Mouse (Mus musculus): Measurements from ENCODE around the gene Pcca. TPM values are rescaled to one million over a fixed set of nuclear protein-coding genes. Genes with fewer than 3 reads are reported as not detected.
A peak's percentile ranks its signal among the peaks of the same experiment; 100 is the strongest.

The Pcca gene
- polyA plus RNA-seq, 1 experiment from 2014 or later: 27.0 TPM

DNA sequence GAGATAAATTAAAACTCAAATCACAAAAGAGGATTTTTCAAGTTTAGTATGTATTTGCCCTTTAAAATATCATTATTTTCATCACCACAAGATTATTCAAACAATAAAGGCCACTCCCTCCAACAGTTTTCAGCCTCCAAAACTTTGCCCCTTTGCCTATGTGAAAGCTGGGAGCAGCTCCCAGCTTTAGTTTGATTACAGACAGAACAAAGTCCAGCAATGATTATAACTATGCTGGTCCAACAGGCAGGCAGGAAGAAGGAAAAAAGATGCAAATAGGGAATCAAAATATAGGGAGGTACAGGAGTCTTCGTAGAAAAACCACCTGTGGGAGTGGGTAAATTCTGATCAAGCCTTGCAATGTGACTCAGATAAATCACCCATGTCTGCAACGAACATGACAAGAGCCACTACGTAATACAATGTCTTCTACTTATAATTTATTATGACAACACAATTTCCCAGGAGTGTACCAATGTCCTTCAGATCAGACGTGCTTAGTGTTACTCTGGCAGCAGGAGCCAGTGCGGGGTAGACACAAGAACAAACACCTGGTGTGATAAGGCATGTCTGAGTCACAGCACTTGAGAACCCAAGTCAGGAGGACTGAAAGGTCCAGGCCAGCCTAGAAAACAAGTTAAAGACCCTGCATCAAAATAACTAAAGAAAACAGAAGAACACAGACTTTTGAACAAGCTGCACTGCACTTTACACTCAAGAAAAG, 375.4 kb downstream of the Pcca start:
- Histone ChIP-seq H3K36me3 (replicated peaks) (0 out of 2 replicates have a peak, but pooled peaks cover 2% of the 10 kb centered on the region), H3K4me3 (no peak overlapping the region), H3K27ac (no peak overlapping the region), H3K4me1 (peaks cover 8% of the 10 kb centered on the region), H3K27me3 (replicated peaks) (peaks cover 15% of the 10 kb centered on the region; the same call in 1 of the 2 replicates), H3K9me3 (0 out of 2 replicates have a peak, but pooled peaks cover 5% of the 10 kb centered on the region), H3K9ac (no peak overlapping the region), H3K4me2 (no peak overlapping the region)
- 90% methylated on average over 5 of the region's 5 CpGs for WGBS
- no peak for ATAC-seq (replicated peaks)

DNA sequence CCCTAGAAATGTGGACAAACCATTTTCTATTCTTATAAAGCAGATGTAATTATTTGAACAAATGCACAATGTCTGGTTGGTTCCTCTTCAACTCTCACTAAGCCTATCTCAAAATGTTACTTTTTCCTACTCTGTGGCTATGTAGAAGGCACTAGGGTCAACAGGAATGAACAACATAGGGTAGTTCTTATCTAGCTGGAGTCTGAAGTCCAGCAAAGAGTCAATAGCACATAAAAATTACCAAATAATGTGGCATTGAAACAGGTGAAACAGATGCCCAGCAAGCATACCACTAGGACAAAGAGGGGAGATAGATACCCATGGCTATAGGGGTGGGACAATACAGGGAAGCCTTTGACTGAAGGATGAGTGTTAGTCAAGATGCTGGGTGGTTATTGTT, 377.1 kb downstream of the Pcca start:
- Histone ChIP-seq H3K36me3 (replicated peaks) (no peaks in the 10 kb centered on the region), H3K4me1 (peaks cover 8% of the 10 kb centered on the region), H3K9ac (no peak overlapping the region), H3K27ac (no peak overlapping the region), H3K4me2 (no peak overlapping the region), H3K9me3 (0 out of 2 replicates have a peak, but pooled peaks cover 5% of the 10 kb centered on the region), H3K4me3 (no peak overlapping the region), H3K27me3 (replicated peaks) (peaks cover 15% of the 10 kb centered on the region; the same call in 1 of the 2 replicates)
- ATAC-seq (replicated peaks): no peak

DNA sequence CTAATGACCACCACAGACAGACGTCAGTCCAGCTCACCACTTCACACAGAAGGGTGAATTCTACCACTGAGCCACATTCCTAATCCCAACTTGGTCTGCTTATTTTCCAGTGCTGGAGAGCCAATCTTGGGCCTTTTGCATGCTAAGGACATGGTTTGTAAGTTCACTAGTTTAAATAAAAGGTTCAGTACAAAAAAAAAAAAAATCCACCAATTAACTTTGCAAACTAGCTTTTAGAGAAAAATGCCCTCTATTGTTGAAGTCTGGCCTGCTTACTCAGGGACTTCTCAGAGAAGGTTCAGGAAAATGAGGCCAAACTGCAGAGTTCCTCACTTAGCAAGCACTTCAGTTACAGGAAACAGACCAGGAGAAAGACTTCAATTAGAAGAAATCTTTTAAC, 378.0 kb downstream of the Pcca start:
- Histone ChIP-seq H3K9ac (no peak overlapping the region), H3K4me3 (no peak overlapping the region), H3K27ac (no peak overlapping the region), H3K9me3 (0 out of 2 replicates have a peak, but pooled peaks cover 3% of the 10 kb centered on the region), H3K36me3 (replicated peaks) (no peaks in the 10 kb centered on the region), H3K27me3 (replicated peaks) (peaks cover 15% of the 10 kb centered on the region; the same call in 1 of the 2 replicates), H3K4me1 (peaks cover 8% of the 10 kb centered on the region), H3K4me2 (peak overlapping the region; percentile 99)
- 64% methylated on average over 1 of the region's 1 CpGs for WGBS
- ATAC-seq (replicated peaks): no peak

DNA sequence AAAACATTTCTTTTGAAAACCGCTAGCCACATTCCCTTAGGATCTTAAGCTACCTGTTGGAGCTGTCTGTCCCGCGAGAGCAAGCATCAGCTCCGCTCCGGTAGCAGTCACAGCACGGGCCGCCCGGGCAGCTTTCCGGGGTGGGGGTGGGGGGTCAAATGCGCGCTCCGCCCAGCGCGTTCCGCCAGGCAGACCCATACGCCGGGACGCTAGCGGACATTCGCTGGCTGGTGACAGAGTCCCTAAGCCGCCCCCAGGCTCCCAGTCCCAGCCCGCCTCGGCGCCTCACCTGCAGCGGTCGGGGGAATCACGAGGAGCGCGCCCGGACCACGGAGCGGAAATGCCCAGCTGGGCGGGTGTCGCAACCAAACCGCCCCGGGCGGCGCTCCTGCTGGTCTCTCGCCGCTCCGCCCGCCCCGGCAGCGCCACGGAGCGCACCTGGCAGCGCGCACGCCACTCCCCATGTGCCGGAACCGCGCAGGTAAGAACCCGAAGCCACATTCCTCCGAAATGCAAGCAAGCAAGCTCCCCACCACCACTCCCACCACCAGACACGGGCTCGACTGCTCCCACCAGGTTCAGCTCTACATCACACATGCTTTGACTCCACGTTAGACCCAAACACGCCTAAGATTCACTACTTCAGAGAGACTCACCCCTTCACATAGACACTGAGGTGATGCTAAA, 378.8 kb downstream of the Pcca start:
- peak overlapping the region; percentile 62 for H3K4me3 ChIP-seq
- H3K36me3 ChIP-seq (replicated peaks): 0 out of 2 replicates have a peak, but pooled peaks cover 3% of the 10 kb centered on the region
- H3K27me3 ChIP-seq (replicated peaks): peaks cover 15% of the 10 kb centered on the region; the same call in 1 of the 2 replicates
- WGBS: under 1% methylated on average over 58 of the region's 58 CpGs
- H3K9ac ChIP-seq: peak overlapping the region; percentile 61
- peaks cover 8% of the 10 kb centered on the region for H3K4me1 ChIP-seq
- peak overlapping the region; percentile 99 for H3K4me2 ChIP-seq
- no peaks in the 10 kb centered on the region for H3K9me3 ChIP-seq
- no peak overlapping the region for H3K27ac ChIP-seq
- ATAC-seq (replicated peaks): peak; percentile 87

DNA sequence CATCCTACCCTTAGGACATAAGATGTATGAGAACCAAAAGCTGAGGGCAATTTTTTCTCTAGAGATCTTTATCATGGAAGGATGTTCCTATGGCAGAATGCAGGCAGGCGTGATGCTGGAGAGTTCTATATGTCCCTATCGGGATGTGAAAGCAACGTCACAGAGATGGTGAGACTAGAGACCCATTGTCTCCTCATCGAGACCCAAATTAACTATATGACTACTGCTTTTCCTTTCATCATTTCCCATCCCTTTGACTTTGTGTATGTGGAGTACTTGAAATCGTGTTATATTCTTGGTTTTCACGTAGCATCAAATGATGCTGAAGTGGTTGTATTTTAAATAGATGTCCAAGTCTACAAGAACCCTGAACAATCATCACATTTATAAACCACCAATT, 379.5 kb downstream of the Pcca start, which contains the start of gene Ggact:
TSS of gene Ggact (minus strand) at position 101 of the 400 bp plus-strand sequence.
- Histone ChIP-seq H3K9me3 (no peaks in the 10 kb centered on the region), H3K4me2 (peak within 1 kb of the TSS; percentile 99), H3K9ac (peak within 1 kb of the TSS; percentile 61), H3K27me3 (replicated peaks) (peaks cover 15% of the 10 kb centered on the region; the same call in 1 of the 2 replicates), H3K36me3 (replicated peaks) (0 out of 2 replicates have a peak, but pooled peaks cover 3% of the 10 kb centered on the region), H3K27ac (no peak within 1 kb of the TSS), H3K4me3 (peak within 1 kb of the TSS; percentile 62), H3K4me1 (peaks cover 8% of the 10 kb centered on the region)
- ATAC-seq (replicated peaks): peak; percentile 30; the same call in 1 of the 2 replicates
- WGBS: 71% methylated on average over 6 of the region's 6 CpGs

DNA sequence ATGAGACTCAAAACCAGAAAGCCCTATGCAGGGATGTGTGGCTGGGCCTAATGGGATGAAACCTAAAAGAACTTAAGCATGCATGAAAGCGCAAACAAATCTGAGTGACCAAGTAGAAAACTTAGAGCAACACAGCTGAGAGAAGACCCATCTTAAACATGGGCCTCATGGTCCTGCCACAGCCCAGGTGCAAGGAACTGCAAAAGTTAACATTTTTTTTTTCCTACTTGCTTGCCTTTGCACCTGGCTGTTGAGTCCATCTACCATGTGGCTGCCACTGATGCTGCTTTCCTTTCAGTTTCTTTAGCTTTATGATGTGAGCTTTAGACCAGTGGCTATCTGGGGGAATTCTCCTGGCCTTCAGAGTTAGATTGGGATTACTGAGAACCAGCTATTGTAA, 383.6 kb downstream of the Pcca start:
- H3K4me3 ChIP-seq: no peak overlapping the region
- H3K4me2 ChIP-seq: no peak overlapping the region
- no peaks in the 10 kb centered on the region for H3K9me3 ChIP-seq
- 98% methylated on average over 1 of the region's 1 CpGs for WGBS
- 0 out of 2 replicates have a peak, but pooled peaks cover 3% of the 10 kb centered on the region for H3K36me3 ChIP-seq (replicated peaks)
- no peak overlapping the region for H3K27ac ChIP-seq
- no peak overlapping the region for H3K9ac ChIP-seq
- H3K27me3 ChIP-seq (replicated peaks): 0 out of 2 replicates have a peak, but pooled peaks cover 6% of the 10 kb centered on the region
- H3K4me1 ChIP-seq: peaks cover 7% of the 10 kb centered on the region
- no peak for ATAC-seq (replicated peaks)

DNA sequence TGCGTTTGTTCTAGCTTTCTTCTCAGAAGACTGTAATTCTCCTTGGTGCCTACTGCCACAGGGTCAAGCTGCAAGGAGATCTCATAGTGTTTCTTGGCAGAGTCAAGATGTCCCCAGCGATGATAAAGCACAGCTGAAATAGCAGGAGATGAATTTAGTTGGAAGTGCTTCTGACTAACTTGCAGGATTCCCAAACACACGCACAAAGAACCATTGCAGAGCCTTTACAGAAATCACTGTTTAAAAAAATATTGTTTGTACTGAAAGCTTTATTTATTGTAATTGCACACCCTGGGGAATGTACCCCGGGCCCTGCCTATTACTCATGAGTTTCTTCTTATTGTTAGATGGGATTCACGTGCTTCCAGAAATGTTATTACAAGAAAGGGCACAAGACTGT, 385.9 kb downstream of the Pcca start:
- WGBS: 79% methylated on average over 5 of the region's 5 CpGs
- Histone ChIP-seq H3K4me3 (no peak overlapping the region), H3K4me1 (no peaks in the 10 kb centered on the region), H3K36me3 (replicated peaks) (0 out of 2 replicates have a peak, but pooled peaks cover 3% of the 10 kb centered on the region), H3K9ac (no peak overlapping the region), H3K27ac (no peak overlapping the region), H3K27me3 (replicated peaks) (no peaks in the 10 kb centered on the region), H3K9me3 (no peaks in the 10 kb centered on the region), H3K4me2 (no peak overlapping the region)
- no peak for ATAC-seq (replicated peaks)

DNA sequence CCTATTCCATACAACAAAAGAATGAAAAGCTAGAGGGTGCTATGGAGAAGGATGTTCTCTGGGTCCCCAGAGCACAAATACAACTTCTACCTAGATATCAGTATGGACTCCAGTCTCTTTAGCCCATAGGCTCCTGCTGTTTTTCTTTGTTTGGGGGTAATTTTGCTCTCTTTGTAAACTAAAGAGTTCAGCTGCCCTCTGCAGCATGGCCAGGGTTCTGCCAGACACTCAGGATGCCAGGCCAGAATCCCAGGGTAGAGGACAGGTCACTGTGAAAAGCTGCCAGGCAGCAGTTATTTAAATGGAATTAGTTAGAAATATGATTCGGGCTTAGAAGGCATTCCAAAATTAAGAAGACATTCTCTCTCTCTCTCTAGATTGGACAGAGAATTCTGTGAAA, 402.3 kb downstream of the Pcca start:
- no peaks in the 10 kb centered on the region for H3K9me3 ChIP-seq
- H3K27ac ChIP-seq: no peak overlapping the region
- H3K4me3 ChIP-seq: no peak overlapping the region
- ATAC-seq (replicated peaks): no peak
- H3K27me3 ChIP-seq (replicated peaks): no peaks in the 10 kb centered on the region
- H3K4me2 ChIP-seq: no peak overlapping the region
- no peak overlapping the region for H3K9ac ChIP-seq
- 85% methylated on average over 1 of the region's 1 CpGs for WGBS
- H3K4me1 ChIP-seq: no peaks in the 10 kb centered on the region
- H3K36me3 ChIP-seq (replicated peaks): peaks cover 17% of the 10 kb centered on the region; the same call in 1 of the 2 replicates

Other genes starting within 250 kb of the Pcca start
- 0.91 and 1.1 TPM in 2 replicates for gene Gm5089, start 83.2 kb upstream of the Pcca start, polyA plus RNA-seq (2015; fragmentation: Nextera tagmentation; extraction: Ambion mirVana)
- gene Zic5, start 68.6 kb upstream of the Pcca start, polyA plus RNA-seq (2015; fragmentation: Nextera tagmentation; extraction: Ambion mirVana): 13.0 and 14.0 TPM in 2 replicates
- 9.6 and 9.9 TPM in 2 replicates for gene Zic2, start 58.9 kb upstream of the Pcca start, polyA plus RNA-seq (2015; fragmentation: Nextera tagmentation; extraction: Ambion mirVana)
- gene Gm10837, start 43.7 kb upstream of the Pcca start, polyA plus RNA-seq (2015; fragmentation: Nextera tagmentation; extraction: Ambion mirVana): 0.51 and 0.77 TPM in 2 replicates